Mouse (Mus musculus) liver, embryonic 11.5 days (tissue): ENCODE results near the gene Rasal2. TPM values are rescaled to one million over a fixed set of nuclear protein-coding genes. Genes with fewer than 3 reads are reported as not detected.

Experiments
- ATAC-seq: fragments of 200-750 bp; cut with Nextera tagmentation; replicated peaks from 2 replicates; pipeline ENCODE4 v1.8.0; 2017; ENCODE audit warnings: moderate number of reproducible peaks, mild to moderate bottlenecking, moderate TSS enrichment, moderate library complexity; ENCODE audit not compliant: low FRiP score
- DNase-seq: peaks from one replicate; pipeline ENCODE4 v3.0.0-alpha.2; 2017; ENCODE audit warnings: low spot score
- H3K27ac ChIP-seq: fragments of 300-500 bp; sonication (generic); 2 replicates; pipeline ENCODE4 v1.5.1; 2014; ENCODE audit warnings: mild to moderate bottlenecking, low read depth, low read length, control low read depth
- H3K27me3 ChIP-seq: fragments of 300-500 bp; sonication (generic); replicated peaks from 2 replicates; pipeline ENCODE4 v1.6.1; 2014; ENCODE audit warnings: low read length, mixed read lengths; ENCODE audit not compliant: control insufficient read depth, insufficient read depth
- H3K36me3 ChIP-seq: fragments of 300-500 bp; sonication (generic); 2 replicates; pipeline ENCODE4 v1.6.1; 2014; ENCODE audit warnings: mild to moderate bottlenecking, low read length, moderate library complexity, mixed read lengths; ENCODE audit not compliant: control insufficient read depth, insufficient read depth
- H3K4me1 ChIP-seq: fragments of 300-500 bp; sonication (generic); replicated peaks from 2 replicates; pipeline ENCODE4 v1.6.1; 2014; ENCODE audit warnings: low read length, mixed read lengths; ENCODE audit not compliant: control insufficient read depth, insufficient read depth
- H3K4me2 ChIP-seq: fragments of 300-500 bp; sonication (generic); 2 replicates; pipeline ENCODE4 v1.6.1; 2014; ENCODE audit warnings: mild to moderate bottlenecking, control low read depth, moderate library complexity
- H3K4me3 ChIP-seq: fragments of 300-500 bp; sonication (generic); 2 replicates; pipeline ENCODE4 v1.5.1; 2014; ENCODE audit warnings: low read depth, low read length, control low read depth
- H3K9ac ChIP-seq: fragments of 300-500 bp; sonication (generic); 2 replicates; pipeline ENCODE4 v1.6.1; 2014; ENCODE audit warnings: low read depth, low read length, control low read depth
- H3K9me3 ChIP-seq: fragments of 300-500 bp; sonication (generic); 2 replicates; pipeline ENCODE4 v1.6.1; 2016; ENCODE audit warnings: low read length, inconsistent platforms, mixed read lengths; ENCODE audit not compliant: control insufficient read depth
- WGBS: fragments of 180-500 bp; shearing (Covaris S2); extraction: QIAGEN DNeasy Blood & Tissue Kit; methylation state at CpG from one replicate; pipeline ENCODE4 v1.1.7; 2014; 5-methylcytosine and 5-hydroxymethylcytosine counted together
- polyA plus RNA-seq: library from polyadenylated mRNA; unstranded; fragments of >200 nt; fragmentation: Nextera tagmentation; extraction: Ambion mirVana; gene quantifications from 2 replicates; pipeline ENCODE4 v1.2.1, GENCODE M21; 2014

The Rasal2 gene
- polyA plus RNA-seq, result 3.0 and 3.9 TPM in 2 replicates

DNA sequence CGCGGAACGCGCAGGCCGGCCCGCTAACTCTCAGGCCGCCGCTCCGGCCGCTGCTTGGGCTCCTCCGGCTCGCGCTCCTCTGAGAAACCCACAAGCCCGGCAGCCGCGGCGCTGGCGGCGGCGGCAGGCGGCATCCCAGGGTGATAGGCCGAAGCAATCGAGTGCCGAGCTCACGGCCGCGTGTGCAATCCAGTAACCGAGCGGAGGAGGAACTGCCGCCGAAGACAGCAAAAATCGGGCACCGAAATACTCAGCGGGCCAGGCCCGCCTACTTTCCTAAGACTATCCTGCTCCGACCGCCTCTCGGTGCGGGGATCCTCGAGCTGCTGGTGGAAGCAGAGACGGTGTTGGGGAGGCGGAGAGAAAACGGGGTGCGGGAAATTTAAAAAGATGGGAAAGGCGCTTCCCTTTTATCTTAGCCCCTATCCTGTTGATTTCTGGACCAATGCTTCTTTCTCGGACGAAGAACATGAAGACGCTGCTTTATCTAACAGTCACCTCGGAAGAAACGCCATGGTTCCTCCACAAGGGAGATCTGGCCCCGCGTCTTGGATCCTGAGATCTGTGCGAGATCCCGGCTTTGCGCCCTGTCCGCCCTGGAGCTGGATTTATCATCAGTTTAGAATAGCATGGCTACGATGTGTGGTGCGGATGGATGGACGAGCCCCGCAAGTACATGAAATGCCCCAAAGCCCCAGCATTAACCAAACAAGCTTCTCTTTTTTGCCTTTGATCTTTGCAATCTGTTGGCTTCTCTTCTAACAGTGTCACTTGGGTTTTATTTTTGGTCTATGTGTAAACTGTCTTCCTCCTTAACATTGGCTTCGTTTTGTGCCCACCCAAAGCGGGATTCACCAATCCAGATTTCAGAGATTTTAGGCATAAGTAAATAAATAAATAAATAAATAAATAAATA is at the start of gene Rasal2:
Gene Rasal2 (minus strand): TSS at position 142 of the 916 bp plus-strand sequence.
- Histone ChIP-seq H3K36me3 (no peaks in the 10 kb centered on the region), H3K4me1 (peaks cover 8% of the 10 kb centered on the region; the same call in 1 of the 2 replicates), H3K27ac (peak within 1 kb of the TSS; percentile 81), H3K9ac (peak within 1 kb of the TSS; percentile 82), H3K4me3 (peak within 1 kb of the TSS; percentile 80), H3K27me3 (no peaks in the 10 kb centered on the region), H3K9me3 (no peaks in the 10 kb centered on the region), H3K4me2 (peak within 1 kb of the TSS; percentile 97)
- DNase-seq, result peak; percentile 93
- ATAC-seq, result peak; percentile 96
- WGBS, result under 1% methylated on average over 62 of the region's 62 CpGs

DNA sequence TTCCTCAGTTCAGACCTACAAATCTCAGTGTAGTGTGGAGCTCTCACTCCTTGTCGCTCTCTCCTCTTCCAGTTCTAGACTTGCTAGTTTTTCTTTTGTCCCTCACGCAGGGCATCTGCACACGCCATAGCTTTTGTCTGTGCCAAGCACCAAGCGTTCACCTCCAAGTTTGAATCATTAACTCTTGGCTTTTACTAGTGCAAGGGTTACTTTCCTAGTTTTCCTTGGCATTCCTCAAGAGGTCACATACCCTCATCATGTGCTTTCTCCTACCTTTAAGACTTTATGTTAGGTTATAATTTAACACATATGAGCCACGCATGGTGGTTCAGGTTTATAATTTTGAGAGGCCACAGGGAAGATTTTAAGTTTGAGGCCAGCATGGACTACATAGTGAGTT is 48.9 kb upstream of the Rasal2 start:
- H3K4me2 ChIP-seq, result no peak overlapping the region
- H3K9ac ChIP-seq, result no peak overlapping the region
- no peaks in the 10 kb centered on the region for H3K9me3 ChIP-seq
- H3K36me3 ChIP-seq, result no peaks in the 10 kb centered on the region
- no peaks in the 10 kb centered on the region for H3K27me3 ChIP-seq
- H3K27ac ChIP-seq, result no peak overlapping the region
- 0 out of 2 replicates have a peak, but pooled peaks cover 3% of the 10 kb centered on the region for H3K4me1 ChIP-seq
- H3K4me3 ChIP-seq, result no peak overlapping the region
- ATAC-seq, result no peak
- no peak for DNase-seq
- WGBS, result 91% methylated on average over 5 of the region's 5 CpGs

DNA sequence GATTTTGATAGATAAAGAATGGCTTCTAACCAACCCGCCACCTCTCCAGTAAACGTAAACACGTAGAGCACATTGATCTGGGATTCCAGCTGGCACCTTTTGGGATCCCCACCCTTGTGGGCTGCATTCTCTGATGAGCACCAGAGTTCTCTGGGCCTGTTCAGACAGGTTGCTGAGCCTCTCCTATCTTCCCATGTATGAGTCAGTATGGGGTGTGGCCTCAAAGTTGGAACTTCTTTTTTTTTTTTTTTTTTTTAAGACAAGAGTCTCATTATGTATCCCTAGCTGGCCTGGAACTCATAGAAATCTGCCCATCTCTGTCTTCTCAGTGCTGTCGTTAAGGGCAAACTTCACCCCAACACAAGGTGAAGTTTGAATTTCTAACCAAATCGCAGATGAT is 47.5 kb upstream of the Rasal2 start:
- 80% methylated on average over 5 of the region's 5 CpGs for WGBS
- H3K27me3 ChIP-seq, result no peaks in the 10 kb centered on the region
- no peak overlapping the region for H3K9ac ChIP-seq
- no peak overlapping the region for H3K4me3 ChIP-seq
- H3K4me1 ChIP-seq, result 0 out of 2 replicates have a peak, but pooled peaks cover 3% of the 10 kb centered on the region
- H3K27ac ChIP-seq, result no peak overlapping the region
- no peak overlapping the region for H3K4me2 ChIP-seq
- H3K9me3 ChIP-seq, result no peaks in the 10 kb centered on the region
- no peaks in the 10 kb centered on the region for H3K36me3 ChIP-seq
- ATAC-seq (no peak), DNase-seq (no peak)

DNA sequence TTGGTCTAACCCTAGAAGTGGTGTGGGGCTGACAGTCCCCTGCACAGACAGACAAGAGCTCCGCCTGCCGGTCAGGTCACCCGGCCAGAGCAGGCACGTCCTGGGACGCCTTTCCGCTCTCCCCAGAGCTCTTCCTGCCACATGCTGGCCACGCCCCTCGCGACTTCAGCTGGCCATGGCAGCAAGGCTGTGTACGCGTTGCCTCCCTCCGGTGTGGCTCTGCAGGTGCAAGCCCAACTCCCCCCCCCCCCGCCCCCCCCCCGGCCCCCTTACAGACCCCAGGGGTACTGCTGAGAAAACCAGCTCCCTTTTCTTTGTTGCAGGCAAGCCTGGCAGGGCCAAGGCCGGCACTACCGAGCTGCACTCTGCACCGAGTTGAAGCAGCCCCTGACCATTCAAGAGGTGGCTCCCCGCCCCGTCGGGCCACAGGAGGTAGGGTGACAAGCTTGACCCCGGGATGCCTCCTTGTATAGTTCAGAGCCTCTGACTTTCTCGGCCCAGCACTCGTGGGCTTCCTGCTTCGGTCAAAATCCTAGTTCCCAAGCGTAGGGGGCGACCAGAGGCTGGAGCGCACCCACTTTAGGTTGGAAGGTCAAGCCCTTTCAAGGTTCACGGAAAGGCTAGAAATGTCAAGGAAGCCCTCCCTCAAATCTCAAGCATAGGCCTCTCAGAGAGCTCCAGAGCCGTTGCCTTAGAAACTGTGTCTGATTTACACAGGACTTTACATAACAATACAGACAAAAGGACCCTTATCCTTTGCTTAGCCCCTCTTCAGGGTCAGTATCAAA is 46.2 kb upstream of the Rasal2 start, which contains the start of gene Cryzl2:
Gene Cryzl2 (plus strand): TSS at position 157 of the 788 bp plus-strand sequence.
- peak; percentile 95 for ATAC-seq
- peak; percentile 79 for DNase-seq
- H3K36me3 ChIP-seq, result no peaks in the 10 kb centered on the region
- H3K9me3 ChIP-seq, result no peaks in the 10 kb centered on the region
- H3K27ac ChIP-seq, result no peak within 1 kb of the TSS
- WGBS, result 13% methylated on average over 28 of the region's 29 CpGs
- H3K4me2 ChIP-seq, result peak within 1 kb of the TSS; percentile 84
- H3K27me3 ChIP-seq, result no peaks in the 10 kb centered on the region
- 0 out of 2 replicates have a peak, but pooled peaks cover 3% of the 10 kb centered on the region for H3K4me1 ChIP-seq
- peak within 1 kb of the TSS; percentile 56 for H3K9ac ChIP-seq
- peak within 1 kb of the TSS; percentile 52 for H3K4me3 ChIP-seq

DNA sequence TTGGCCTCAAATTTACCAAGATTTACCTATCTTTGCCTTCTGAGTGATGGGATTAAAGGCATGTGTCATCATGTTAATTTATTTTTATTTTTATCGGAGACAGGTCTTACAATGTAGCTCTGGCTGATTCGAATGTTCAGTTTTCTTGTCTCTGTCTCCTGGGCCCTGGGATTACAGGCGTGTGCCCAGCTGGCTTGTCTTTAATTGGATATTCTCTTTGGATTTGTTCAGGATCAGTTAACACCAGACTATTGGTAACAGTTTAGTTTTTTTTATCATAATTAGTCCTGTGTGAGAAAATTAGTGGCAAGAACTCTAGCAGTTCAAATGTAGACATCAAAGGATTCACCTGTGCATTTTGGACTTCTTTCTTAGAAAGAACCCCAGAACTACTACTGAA is 45.4 kb upstream of the Rasal2 start:
- Histone ChIP-seq H3K27ac (no peak overlapping the region), H3K4me2 (peak overlapping the region; percentile 84; the same call in 1 of the 2 replicates)

DNA sequence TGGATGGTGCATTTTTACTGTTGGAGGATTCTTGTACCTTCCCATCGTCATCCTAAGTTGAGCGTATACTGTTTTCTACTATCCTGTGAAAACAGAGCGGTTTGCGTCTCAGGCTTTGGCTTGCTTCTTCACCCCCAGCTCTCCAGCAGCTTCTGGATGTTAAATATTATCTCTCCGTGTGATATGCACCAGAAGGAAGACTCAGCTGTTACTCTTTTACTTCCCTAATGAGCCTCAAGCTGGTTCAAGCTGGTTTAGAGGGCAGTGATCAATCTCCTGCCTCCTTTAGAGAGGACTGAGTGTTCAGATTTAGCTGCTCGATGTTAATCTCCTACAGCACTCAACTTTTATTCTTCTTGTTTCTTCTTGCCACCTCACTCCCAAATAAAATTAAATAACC is 42.5 kb upstream of the Rasal2 start:
- WGBS, result 68% methylated on average over 6 of the region's 6 CpGs
- H3K4me1 ChIP-seq, result peaks cover 10% of the 10 kb centered on the region
- ATAC-seq, result no peak

More for the DNA sequence above, 45.4 kb upstream of the Rasal2 start:
- H3K4me1 ChIP-seq, result 0 out of 2 replicates have a peak, but pooled peaks cover 3% of the 10 kb centered on the region
- H3K27me3 ChIP-seq, result no peaks in the 10 kb centered on the region
- no peak overlapping the region for H3K4me3 ChIP-seq
- WGBS, result 92% methylated on average over 3 of the region's 3 CpGs
- no peaks in the 10 kb centered on the region for H3K36me3 ChIP-seq
- ATAC-seq (no peak), DNase-seq (no peak)
- H3K9ac ChIP-seq, result no peak overlapping the region
- H3K9me3 ChIP-seq, result no peaks in the 10 kb centered on the region

DNA sequence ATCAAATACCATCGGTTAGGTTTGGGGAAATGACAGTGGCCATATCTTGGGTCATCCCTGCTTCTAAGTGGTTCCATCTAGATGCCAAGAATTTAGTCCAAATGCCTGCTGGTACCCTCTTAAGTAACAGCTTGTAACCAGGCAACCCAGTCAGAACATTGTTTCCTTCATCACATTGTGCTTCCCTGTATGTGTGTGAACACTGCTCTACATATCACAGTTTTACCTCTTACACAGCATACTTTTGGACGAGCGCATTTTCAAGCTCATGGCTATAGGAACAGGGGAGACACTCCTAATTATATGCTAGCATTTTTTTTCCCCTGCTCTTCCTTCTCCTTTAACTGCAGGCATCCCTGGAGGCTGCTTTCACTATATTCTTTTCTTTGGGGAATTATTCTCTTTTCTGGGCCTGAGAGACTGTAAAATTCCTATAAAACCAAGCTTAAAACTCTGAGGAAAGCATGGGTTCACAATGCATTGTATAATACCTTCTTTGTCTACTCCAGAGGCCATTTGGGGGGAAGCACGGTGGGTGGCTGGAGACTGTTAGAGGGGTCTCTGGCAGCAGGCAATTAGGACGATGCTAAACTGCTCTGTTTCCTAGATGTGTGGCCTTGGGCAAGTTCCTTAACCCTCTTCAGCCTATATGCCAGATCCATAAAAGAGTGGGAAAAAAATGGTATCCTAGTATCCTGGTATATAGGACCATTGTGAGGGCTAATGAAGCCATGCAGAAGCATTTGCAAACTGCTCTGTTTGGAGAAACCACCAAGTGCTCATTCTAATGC is 40.6 kb upstream of the Rasal2 start:
- Histone ChIP-seq H3K27me3 (no peaks in the 10 kb centered on the region), H3K4me3 (no peak overlapping the region), H3K9ac (no peak overlapping the region), H3K36me3 (no peaks in the 10 kb centered on the region), H3K27ac (no peak overlapping the region), H3K9me3 (no peaks in the 10 kb centered on the region), H3K4me2 (no peak overlapping the region), H3K4me1 (peaks cover 14% of the 10 kb centered on the region)
- ATAC-seq (no peak), DNase-seq (no peak)
- 79% methylated on average over 5 of the region's 5 CpGs for WGBS

More for the DNA sequence above, 42.5 kb upstream of the Rasal2 start:
- Histone ChIP-seq H3K9ac (no peak overlapping the region), H3K27ac (no peak overlapping the region), H3K27me3 (no peaks in the 10 kb centered on the region), H3K36me3 (no peaks in the 10 kb centered on the region), H3K4me2 (no peak overlapping the region), H3K9me3 (no peaks in the 10 kb centered on the region), H3K4me3 (no peak overlapping the region)
- no peak for DNase-seq

DNA sequence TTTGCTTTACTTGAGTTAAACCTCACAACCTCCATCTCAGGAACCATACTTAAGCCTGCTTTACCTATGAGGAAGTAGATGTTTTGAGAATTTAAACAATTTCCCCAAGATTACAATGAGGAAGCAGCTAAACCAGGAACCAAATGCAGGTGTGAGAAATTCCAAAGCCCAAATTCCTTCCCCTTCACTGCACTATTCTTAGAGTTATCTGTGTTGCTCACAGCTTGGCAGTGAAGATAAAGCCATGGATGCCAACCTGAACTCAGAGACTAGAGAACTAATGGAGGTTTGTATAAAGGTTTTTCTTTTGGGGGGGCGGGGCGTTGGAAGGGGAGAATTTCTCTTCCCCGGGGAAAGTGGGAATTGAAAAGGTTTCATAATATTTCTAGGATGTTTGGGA is 39.9 kb upstream of the Rasal2 start:
- no peaks in the 10 kb centered on the region for H3K9me3 ChIP-seq
- H3K9ac ChIP-seq, result no peak overlapping the region
- H3K27me3 ChIP-seq, result no peaks in the 10 kb centered on the region
- no peak overlapping the region for H3K4me2 ChIP-seq
- WGBS, result 88% methylated on average over 3 of the region's 3 CpGs
- no peak overlapping the region for H3K27ac ChIP-seq
- H3K36me3 ChIP-seq, result no peaks in the 10 kb centered on the region
- H3K4me3 ChIP-seq, result no peak overlapping the region
- DNase-seq (no peak), ATAC-seq (no peak)
- H3K4me1 ChIP-seq, result peaks cover 14% of the 10 kb centered on the region
